Mouse (Mus musculus): ENCODE results near the gene Rpl4. TPM values are rescaled to one million over a fixed set of nuclear protein-coding genes. Genes with fewer than 3 reads are reported as not detected.
"Not testable (repeated sequence)": the region's sequence is repeated elsewhere in the genome, so short reads cannot be mapped to it uniquely, and the experiment has no call there.

Gene Rpl4
- total and polyA plus RNA-seq, 3 experiments, result 506 to 7,560 (median 2,582) TPM

DNA sequence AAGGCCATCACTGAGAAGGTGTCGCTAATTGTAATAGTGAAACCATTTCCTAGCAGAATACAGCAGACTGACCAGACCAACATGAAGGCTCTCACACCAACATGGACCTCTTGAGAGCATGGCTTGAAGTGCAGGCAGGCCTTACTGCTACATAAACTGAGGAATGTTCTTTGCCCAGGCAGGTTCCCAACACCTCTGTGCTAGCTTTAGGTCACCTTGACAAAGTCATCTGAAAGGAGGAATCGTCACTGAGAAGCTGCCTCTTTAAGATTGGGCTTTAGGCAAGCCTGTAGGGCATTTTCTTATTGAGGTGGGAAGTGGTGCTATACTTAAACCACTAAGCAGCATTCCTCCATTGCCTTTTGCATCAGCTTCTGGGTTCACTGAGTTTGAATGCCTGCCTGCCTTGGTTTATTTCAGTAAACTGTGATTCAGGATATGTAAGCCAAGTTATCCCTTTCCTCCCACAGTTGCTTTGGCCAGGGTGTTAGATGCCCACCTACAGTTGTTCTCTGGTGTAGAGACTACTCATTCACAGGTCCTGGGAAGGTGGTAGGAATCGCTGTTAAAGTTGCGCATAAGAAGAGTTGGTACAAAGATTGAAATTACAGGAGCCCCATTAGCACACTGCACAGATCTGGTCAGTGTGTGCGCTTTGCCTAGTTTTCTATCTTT, 11.1 kb downstream of the Rpl4 start:
- H3K36me3 ChIP-seq (replicated peaks), result peaks cover 90% of the 10 kb centered on the region
- no peaks in the 10 kb centered on the region for H3K9me3 ChIP-seq (replicated peaks)
- TF ChIP-seq GATA2 (IDR thresholded peaks at IDR 0.05; ENCODE audit: borderline replicate concordance, low read depth, low read length) (no peak), POLR2AphosphoS5 (IDR thresholded peaks at IDR 0.05; ENCODE audit: insufficient replicate concordance, low read depth, low read length) (no peak), GATA1 (IDR thresholded peaks at IDR 0.05; ENCODE audit: borderline replicate concordance, low read length) (no peak), TAL1 (conservative IDR thresholded peaks at IDR 0.05; ENCODE audit: low read depth, low read length) (no peak), CTCF (IDR thresholded peaks at IDR 0.05; ENCODE audit: low read depth, low read length) (no peak)
- DNase-seq (ENCODE audit: low spot score) (no peak), ATAC-seq (ENCODE audit: extremely low read depth, insufficient number of reproducible peaks, low FRiP score, poor library complexity, severe bottlenecking) (no peak)
- H3K4me1 ChIP-seq (ENCODE audit: insufficient read depth, low read depth, low read length), result peaks cover 21% of the 10 kb centered on the region
- H3K27me3 ChIP-seq (ENCODE audit: insufficient read depth, low read length), result no peaks in the 10 kb centered on the region
- H3K4me3 ChIP-seq (ENCODE audit: low read depth, low read length), result no peak overlapping the region

DNA sequence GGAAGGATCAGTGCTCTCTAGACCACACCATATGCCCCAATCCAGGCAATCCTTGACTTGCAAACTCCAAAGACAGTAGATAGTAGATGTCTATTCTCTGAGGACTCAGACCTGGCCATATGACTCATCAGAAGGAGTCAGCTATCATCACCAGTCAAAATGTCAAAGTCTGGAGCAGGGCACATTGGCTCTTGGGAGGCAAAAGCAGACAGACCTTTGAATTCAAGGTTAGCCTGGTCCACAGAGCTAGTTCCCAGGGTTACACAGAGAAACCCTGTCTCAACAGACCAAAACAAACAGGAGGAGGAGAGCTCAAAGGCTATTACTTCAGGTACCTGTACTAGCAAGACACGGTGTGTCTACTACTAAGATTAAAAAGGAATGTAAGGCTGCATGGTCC, 20.7 kb downstream of the Rpl4 start:
- H3K27me3 ChIP-seq (ENCODE audit: insufficient read depth, low read length), result no peaks in the 10 kb centered on the region
- no peak for TF ChIP-seq CTCF (IDR thresholded peaks at IDR 0.05; ENCODE audit: low read depth, low read length)
- no peak for TF ChIP-seq GATA1 (IDR thresholded peaks at IDR 0.05; ENCODE audit: borderline replicate concordance, low read length)

GRCm38 (mm10) chr9:64195554-64195953, 22.4 kb downstream of the Rpl4 start:
- ATAC-seq (ENCODE audit: extremely low read depth, insufficient number of reproducible peaks, low FRiP score, poor library complexity, severe bottlenecking), result no peak

More for the DNA sequence above, 20.7 kb downstream of the Rpl4 start:
- ATAC-seq (ENCODE audit: extremely low read depth, insufficient number of reproducible peaks, low FRiP score, poor library complexity, severe bottlenecking) (no peak), DNase-seq (ENCODE audit: low spot score) (no peak)
- Histone ChIP-seq H3K4me3 (ENCODE audit: low read depth, low read length) (no peak overlapping the region), H3K36me3 (replicated peaks) (peaks cover 95% of the 10 kb centered on the region), H3K4me1 (ENCODE audit: insufficient read depth, low read depth, low read length) (no peaks in the 10 kb centered on the region), H3K9me3 (replicated peaks) (no peaks in the 10 kb centered on the region)

GRCm38 (mm10) chr9:64197524-64197923, 24.3 kb downstream of the Rpl4 start:
- DNase-seq (ENCODE audit: low spot score), result no peak
- no peaks in the 10 kb centered on the region for H3K9me3 ChIP-seq (replicated peaks)
- no peaks in the 10 kb centered on the region for H3K4me1 ChIP-seq (ENCODE audit: insufficient read depth, low read depth, low read length)
- no peak overlapping the region for H3K4me3 ChIP-seq (ENCODE audit: low read depth, low read length)
- no peaks in the 10 kb centered on the region for H3K27me3 ChIP-seq (ENCODE audit: insufficient read depth, low read length)
- ATAC-seq (ENCODE audit: extremely low read depth, insufficient number of reproducible peaks, low FRiP score, poor library complexity, severe bottlenecking), result no peak
- peaks cover 96% of the 10 kb centered on the region for H3K36me3 ChIP-seq (replicated peaks)
- TF ChIP-seq GATA2 (IDR thresholded peaks at IDR 0.05; ENCODE audit: borderline replicate concordance, low read depth, low read length) (no peak), CTCF (IDR thresholded peaks at IDR 0.05; ENCODE audit: low read depth, low read length) (no peak), GATA1 (IDR thresholded peaks at IDR 0.05; ENCODE audit: borderline replicate concordance, low read length) (no peak), TAL1 (conservative IDR thresholded peaks at IDR 0.05; ENCODE audit: low read depth, low read length) (no peak)

More at GRCm38 (mm10) chr9:64195554-64195953, 22.4 kb downstream of the Rpl4 start:
- TF ChIP-seq GATA1 (IDR thresholded peaks at IDR 0.05; ENCODE audit: borderline replicate concordance, low read length), result no peak
- TF ChIP-seq TAL1 (conservative IDR thresholded peaks at IDR 0.05; ENCODE audit: low read depth, low read length), result no peak
- TF ChIP-seq POLR2AphosphoS5 (IDR thresholded peaks at IDR 0.05; ENCODE audit: insufficient replicate concordance, low read depth, low read length), result no peak
- TF ChIP-seq GATA2 (IDR thresholded peaks at IDR 0.05; ENCODE audit: borderline replicate concordance, low read depth, low read length), result no peak
- no peak for TF ChIP-seq CTCF (IDR thresholded peaks at IDR 0.05; ENCODE audit: low read depth, low read length)
- Histone ChIP-seq H3K27me3 (ENCODE audit: insufficient read depth, low read length) (no peaks in the 10 kb centered on the region), H3K4me1 (ENCODE audit: insufficient read depth, low read depth, low read length) (no peaks in the 10 kb centered on the region), H3K9me3 (replicated peaks) (no peaks in the 10 kb centered on the region), H3K36me3 (replicated peaks) (peaks cover 94% of the 10 kb centered on the region), H3K4me3 (ENCODE audit: low read depth, low read length) (no peak overlapping the region)
- no peak for DNase-seq (ENCODE audit: low spot score)

GRCm38 (mm10) chr9:64198068-64198762, 25.0 kb downstream of the Rpl4 start:
- Histone ChIP-seq H3K36me3 (replicated peaks) (peaks cover 96% of the 10 kb centered on the region), H3K27me3 (ENCODE audit: insufficient read depth, low read length) (no peaks in the 10 kb centered on the region), H3K9me3 (replicated peaks) (no peaks in the 10 kb centered on the region), H3K4me1 (ENCODE audit: insufficient read depth, low read depth, low read length) (no peaks in the 10 kb centered on the region), H3K4me3 (ENCODE audit: low read depth, low read length) (no peak overlapping the region)
- DNase-seq (ENCODE audit: low spot score) (no peak), ATAC-seq (ENCODE audit: extremely low read depth, insufficient number of reproducible peaks, low FRiP score, poor library complexity, severe bottlenecking) (no peak)
- no peak for TF ChIP-seq CTCF (IDR thresholded peaks at IDR 0.05; ENCODE audit: low read depth, low read length)
- TF ChIP-seq GATA1 (IDR thresholded peaks at IDR 0.05; ENCODE audit: borderline replicate concordance, low read length), result no peak
- no peak for TF ChIP-seq TAL1 (conservative IDR thresholded peaks at IDR 0.05; ENCODE audit: low read depth, low read length)
- TF ChIP-seq POLR2AphosphoS5 (IDR thresholded peaks at IDR 0.05; ENCODE audit: insufficient replicate concordance, low read depth, low read length), result no peak
- no peak for TF ChIP-seq GATA2 (IDR thresholded peaks at IDR 0.05; ENCODE audit: borderline replicate concordance, low read depth, low read length)

- not testable (repeated sequence) for H3K4me1 ChIP-seq (ENCODE audit: insufficient read depth, low read depth, low read length); ATAC-seq (ENCODE audit: extremely low read depth, insufficient number of reproducible peaks, low FRiP score, poor library complexity, severe bottlenecking); DNase-seq (ENCODE audit: low spot score); H3K9me3 ChIP-seq (replicated peaks); H3K4me3 ChIP-seq (ENCODE audit: low read depth, low read length); H3K27me3 ChIP-seq (ENCODE audit: insufficient read depth, low read length)
- H3K36me3 ChIP-seq (replicated peaks), result peaks cover 95% of the 10 kb centered on the region
Measured at GRCm38 (mm10) chr9:64198763-64199418, 25.7 kb downstream of the Rpl4 start.
